Mouse (Mus musculus): ENCODE results near the gene Olfr824. TPM values are rescaled to one million over a fixed set of nuclear protein-coding genes. Genes with fewer than 3 reads are reported as not detected.

Olfr824 gene
- polyA plus RNA-seq (2015; fragmentation: Nextera tagmentation; extraction: Ambion mirVana), result not detected in 2 replicates

GRCm38 (mm10) chr10:130129900-130130299, at the start of gene Olfr824:
Gene Olfr824 (minus strand): TSS chr10:130130000.

GRCm38 (mm10) chr10:130166666-130167065, 36.9 kb upstream of the Olfr824 start, which contains the start of gene Olfr825:
Gene Olfr825 (minus strand): TSS chr10:130166766.

GRCm38 (mm10) chr10:130115283-130115682, 14.5 kb downstream of the Olfr824 start, which contains the start of gene Olfr823:
Gene Olfr823 (minus strand): TSS chr10:130115383.

Other genes with a start within 250 kb of the Olfr824 start
- not detected in 2 replicates for gene Olfr815, start 224.1 kb downstream of the Olfr824 start, polyA plus RNA-seq (2015; fragmentation: Nextera tagmentation; extraction: Ambion mirVana)
- not detected in 2 replicates for gene Olfr816, start 214.4 kb downstream of the Olfr824 start, polyA plus RNA-seq (2015; fragmentation: Nextera tagmentation; extraction: Ambion mirVana)
- not detected in 2 replicates for gene Olfr818, start 180.9 kb downstream of the Olfr824 start, polyA plus RNA-seq (2015; fragmentation: Nextera tagmentation; extraction: Ambion mirVana)
- gene Olfr819, start 162.7 kb downstream of the Olfr824 start, polyA plus RNA-seq (2015; fragmentation: Nextera tagmentation; extraction: Ambion mirVana), result not detected in 2 replicates
- gene Olfr247, start 153.9 kb downstream of the Olfr824 start, polyA plus RNA-seq (2015; fragmentation: Nextera tagmentation; extraction: Ambion mirVana), result not detected in 2 replicates
- not detected in 2 replicates for gene Gm10310, start 144.9 kb downstream of the Olfr824 start, polyA plus RNA-seq (2015; fragmentation: Nextera tagmentation; extraction: Ambion mirVana)
- gene Olfr820, start 117.4 kb downstream of the Olfr824 start, polyA plus RNA-seq (2015; fragmentation: Nextera tagmentation; extraction: Ambion mirVana), result not detected in 2 replicates
- gene Olfr821, start 99.7 kb downstream of the Olfr824 start, polyA plus RNA-seq (2015; fragmentation: Nextera tagmentation; extraction: Ambion mirVana), result not detected in 2 replicates
- gene Olfr822, start 58.8 kb downstream of the Olfr824 start, polyA plus RNA-seq (2015; fragmentation: Nextera tagmentation; extraction: Ambion mirVana), result not detected in 2 replicates
- gene Olfr823, start 14.6 kb downstream of the Olfr824 start, polyA plus RNA-seq (2015; fragmentation: Nextera tagmentation; extraction: Ambion mirVana), result not detected in 2 replicates
- not detected in 2 replicates for gene Olfr825, start 36.8 kb upstream of the Olfr824 start, polyA plus RNA-seq (2015; fragmentation: Nextera tagmentation; extraction: Ambion mirVana)
- gene Olfr826, start 54.2 kb upstream of the Olfr824 start, polyA plus RNA-seq (2015; fragmentation: Nextera tagmentation; extraction: Ambion mirVana), result not detected in 2 replicates
- gene Olfr827, start 84.4 kb upstream of the Olfr824 start, polyA plus RNA-seq (2015; fragmentation: Nextera tagmentation; extraction: Ambion mirVana), result not detected in 2 replicates
- not detected in 2 replicates for gene Neurod4, start 150.2 kb upstream of the Olfr824 start, polyA plus RNA-seq (2015; fragmentation: Nextera tagmentation; extraction: Ambion mirVana)
- 0.13 and 0.40 TPM in 2 replicates for gene Tespa1, start 192.9 kb upstream of the Olfr824 start, polyA plus RNA-seq (2015; fragmentation: Nextera tagmentation; extraction: Ambion mirVana)

All from urinary bladder, postnatal 0 days (tissue).